ENCODE assay signal across 31 mouse cellular contexts in genomic region chr11:95462168-95462567, GRCm38 (mm10). TPM values are rescaled to one million over a fixed set of nuclear protein-coding genes. Genes with fewer than 3 reads are reported as not detected.
"Had no signal": no experiment of that assay in that cellular context is flagged by ENCODE, and none has a peak within 500 bp of the region (broad histone marks: within the 10 kb centered on the region; RNA-seq: fewer than 3 reads in every experiment).

No protein-coding gene starts in this region.

- ATAC-seq: forebrain, embryonic 13.5 days; forebrain, embryonic 14.5 days; forebrain, embryonic 15.5 days; forebrain, embryonic 16.5 days; forebrain, postnatal 0 days had no signal

- H3K36me3 ChIP-seq: embryonic facial prominence, embryonic 12.5 days; embryonic facial prominence, embryonic 13.5 days; forebrain, embryonic 12.5 days; forebrain, embryonic 15.5 days had no signal

- H3K27me3 ChIP-seq: embryonic facial prominence, embryonic 12.5 days; embryonic facial prominence, embryonic 13.5 days; embryonic facial prominence, embryonic 15.5 days; forebrain, embryonic 12.5 days; forebrain, embryonic 13.5 days; forebrain, embryonic 15.5 days had no signal

- DNase-seq: cerebellum, adult 2 months; cerebellum, adult 8-10 months; cerebellum, adult 9-10 months; cerebellum, adult 9-11 months; cerebellum, postnatal 10 days; cerebellum, postnatal 14 days; cerebellum, postnatal 25 days; cerebellum, postnatal 36 days; embryo, embryonic 11 days; forebrain, postnatal 0 days; gastrocnemius, adult 2 months; gastrocnemius, postnatal 10 days; gastrocnemius, postnatal 14 days; gastrocnemius, postnatal 25 days; gastrocnemius, postnatal 36 days; heart, adult 11 months; heart, adult 18-20 months; heart, adult 2 months had no signal

- H3K27ac ChIP-seq: embryonic facial prominence, embryonic 10.5 days; embryonic facial prominence, embryonic 12.5 days; embryonic facial prominence, embryonic 13.5 days; embryonic facial prominence, embryonic 15.5 days; forebrain, embryonic 10.5 days; forebrain, embryonic 12.5 days; forebrain, embryonic 13.5 days; forebrain, embryonic 15.5 days; gastrocnemius, adult 2 months; heart, adult 2 months had no signal

- H3K4me1 ChIP-seq: embryonic facial prominence, embryonic 13.5 days; embryonic facial prominence, embryonic 15.5 days; forebrain, embryonic 10.5 days; forebrain, embryonic 12.5 days; forebrain, embryonic 13.5 days; forebrain, embryonic 15.5 days had no signal

- H3K9ac ChIP-seq: embryonic facial prominence, embryonic 12.5 days; embryonic facial prominence, embryonic 13.5 days; embryonic facial prominence, embryonic 15.5 days; forebrain, embryonic 12.5 days; forebrain, embryonic 13.5 days; forebrain, embryonic 15.5 days; forebrain, postnatal 0 days had no signal

- H3K4me3 ChIP-seq: embryonic facial prominence, embryonic 10.5 days; embryonic facial prominence, embryonic 12.5 days; embryonic facial prominence, embryonic 13.5 days; embryonic facial prominence, embryonic 15.5 days; erythroblast, embryonic 14.5 days; forebrain, embryonic 10.5 days; forebrain, embryonic 12.5 days; forebrain, embryonic 13.5 days; forebrain, embryonic 15.5 days; gastrocnemius, adult 2 months; heart, adult 2 months had no signal

- H3K9me3 ChIP-seq: embryonic facial prominence, embryonic 10.5 days; embryonic facial prominence, embryonic 12.5 days; embryonic facial prominence, embryonic 13.5 days; embryonic facial prominence, embryonic 15.5 days; forebrain, embryonic 10.5 days; forebrain, embryonic 12.5 days; forebrain, embryonic 13.5 days; forebrain, embryonic 15.5 days had no signal

- H3K4me2 ChIP-seq: embryonic facial prominence, embryonic 12.5 days; embryonic facial prominence, embryonic 13.5 days; embryonic facial prominence, embryonic 15.5 days; forebrain, embryonic 12.5 days; forebrain, embryonic 13.5 days; forebrain, embryonic 15.5 days had no signal

RNA-seq across cellular contexts. Expression of gene Nxph3, which starts 52.2 kb away (rescaled TPM):
- total RNA-seq: common myeloid progenitor, adult 5-6 weeks; granulocyte monocyte progenitor cell, adult 5-6 weeks had no signal
- polyA plus RNA-seq: erythroblast, embryonic 14.5 days had no signal
